Mouse (Mus musculus): ENCODE data around the gene Nfe2l1. TPM values are rescaled to one million over a fixed set of nuclear protein-coding genes. Genes with fewer than 3 reads are reported as not detected.
A peak's percentile ranks its signal among the peaks of the same experiment; 100 is the strongest.

Gene Nfe2l1
- total and polyA plus RNA-seq, 3 experiments: 37.5 to 66.5 (median 47.0) TPM

- H3K4me1 ChIP-seq (ENCODE audit: control insufficient read depth in 1 of 2, insufficient read depth in 2 of 2, low read length in 2 of 2): peaks cover 0 to 4% of the 10 kb centered on the region in 2 experiments; a peak in 3 of 4 replicates
- peak within 1 kb of the TSS; percentile 76 for H3K9ac ChIP-seq (ENCODE audit: control insufficient read depth, low read depth, low read length, poor library complexity, severe bottlenecking)
- H3K27ac ChIP-seq (ENCODE audit: control insufficient read depth, low read depth, low read length): peak within 1 kb of the TSS; percentile 88
- peak; percentile 100 for DNase-seq (ENCODE audit: low read depth, low spot score)
- TF ChIP-seq POLR2AphosphoS2 (IDR thresholded peaks at IDR 0.05; ENCODE audit: low read length) (peak; percentile 91; the same call in 1 of the 2 replicates), ELF1 (IDR thresholded peaks at IDR 0.05; ENCODE audit: low read depth, low read length) (peak; percentile 95), E2F4 (IDR thresholded peaks at IDR 0.05; ENCODE audit: borderline replicate concordance, low read depth, low read length) (0 out of 2 replicates have a peak, but pooled peaks have one; percentile 9), RCOR1 (IDR thresholded peaks at IDR 0.05; ENCODE audit: low read depth, low read length) (no peak), CHD2 (IDR thresholded peaks at IDR 0.05; ENCODE audit: low read length) (peak; percentile 39; the same call in 1 of the 2 replicates), CTCF (IDR thresholded peaks at IDR 0.05 in 2 of 3, conservative IDR thresholded peaks at IDR 0.05 in 1 of 3; ENCODE audit: control insufficient read depth in 1 of 3, insufficient read depth in 1 of 3, low read depth in 2 of 3, low read length in 3 of 3, poor library complexity in 1 of 3, severe bottlenecking in 1 of 3) (peak in 2 of 3 experiments; percentile 70 to 74; a peak in 5 of 6 replicates), TCF12 (IDR thresholded peaks at IDR 0.05; ENCODE audit: low read depth, low read length) (peak; percentile 47), EP300 (IDR thresholded peaks at IDR 0.05; ENCODE audit: low read depth in 1 of 2, low read length in 2 of 2) (peak in 1 of 2 experiments; percentile 36; a peak in 1 of 4 replicates), UBTF (IDR thresholded peaks at IDR 0.05; ENCODE audit: borderline replicate concordance, insufficient read depth, low read depth, low read length) (no peak), POLR2A (IDR thresholded peaks at IDR 0.05; ENCODE audit: control insufficient read depth in 1 of 2, insufficient read depth in 1 of 2, low read depth in 1 of 2, low read length in 2 of 2, poor library complexity in 1 of 2) (peak; percentile 74 to 92), HCFC1 (IDR thresholded peaks at IDR 0.05; ENCODE audit: low read depth, low read length) (peak; percentile 94), ETS1 (IDR thresholded peaks at IDR 0.05; ENCODE audit: low read depth, low read length) (peak; percentile 56; the same call in 1 of the 2 replicates), MXI1 (IDR thresholded peaks at IDR 0.05; ENCODE audit: low read depth, low read length) (peak; percentile 91), NELFE (IDR thresholded peaks at IDR 0.05; ENCODE audit: low read depth, low read length) (peak; percentile 83), KAT2A (conservative IDR thresholded peaks at IDR 0.05; ENCODE audit: low read depth, low read length) (peak; percentile 79; the same call in 1 of the 2 replicates), USF1 (IDR thresholded peaks at IDR 0.05; ENCODE audit: low read depth, low read length) (0 out of 2 replicates have a peak, but pooled peaks have one; percentile 8), JUND (IDR thresholded peaks at IDR 0.05; ENCODE audit: low read depth, low read length) (no peak), MYB (IDR thresholded peaks at IDR 0.05; ENCODE audit: low read depth, low read length) (no peak), MAX (IDR thresholded peaks at IDR 0.05; ENCODE audit: low read length) (peak; percentile 25; the same call in 1 of the 2 replicates), TBP (IDR thresholded peaks at IDR 0.05; ENCODE audit: low read depth, low read length) (peak; percentile 61), GABPA (IDR thresholded peaks at IDR 0.05; ENCODE audit: low read depth, low read length) (no peak), SMC3 (IDR thresholded peaks at IDR 0.05; ENCODE audit: low read depth, low read length) (peak; percentile 18; the same call in 1 of the 2 replicates), ZMIZ1 (IDR thresholded peaks at IDR 0.05; ENCODE audit: low read depth, low read length) (peak; percentile 87; the same call in 1 of the 2 replicates), MYC (IDR thresholded peaks at IDR 0.05; ENCODE audit: low read depth, low read length) (no peak), TAL1 (IDR thresholded peaks at IDR 0.05; ENCODE audit: low read length) (no peak), CHD1 (IDR thresholded peaks at IDR 0.05; ENCODE audit: low read depth, low read length) (0 out of 2 replicates have a peak, but pooled peaks have one; percentile 60), NRF1 (IDR thresholded peaks at IDR 0.05; ENCODE audit: insufficient read depth, low read depth, low read length, poor library complexity, severe bottlenecking) (peak; percentile 34; the same call in 1 of the 2 replicates), MAFK (IDR thresholded peaks at IDR 0.05; ENCODE audit: borderline replicate concordance, low read depth, low read length) (no peak), ZC3H11A (IDR thresholded peaks at IDR 0.05; ENCODE audit: low read depth, low read length) (no peak), POLR2AphosphoS5 (IDR thresholded peaks at IDR 0.05; ENCODE audit: borderline replicate concordance, low read depth, low read length) (no peak), MAZ (IDR thresholded peaks at IDR 0.05; ENCODE audit: low read depth, low read length) (peak; percentile 95), SIN3A (IDR thresholded peaks at IDR 0.05; ENCODE audit: low read length) (peak; percentile 96)
- no peaks in the 10 kb centered on the region for H3K27me3 ChIP-seq (ENCODE audit: control insufficient read depth in 1 of 2, insufficient read depth in 2 of 2, low read length in 2 of 2)
- peaks cover 7% of the 10 kb centered on the region for H3K79me2 ChIP-seq (ENCODE audit: control insufficient read depth, insufficient read depth, low read length, poor library complexity)
- H3K36me3 ChIP-seq (ENCODE audit: control insufficient read depth in 1 of 2, insufficient read depth in 2 of 2, low read length in 2 of 2): peaks cover 3 to 8% of the 10 kb centered on the region in 2 experiments
- H3K9me3 ChIP-seq (replicated peaks; ENCODE audit: insufficient read depth, low read length): no peaks in the 10 kb centered on the region
- peak within 1 kb of the TSS; percentile 63 to 83 for H3K4me3 ChIP-seq (ENCODE audit: control insufficient read depth in 1 of 2, insufficient read depth in 1 of 2, low read depth in 2 of 2, low read length in 2 of 2)
Observed at GRCm38 (mm10) chr11:96776968-96777962, 52.5 kb downstream of the Nfe2l1 start, which contains the start of gene Snx11. Gene Snx11 (minus strand): TSS chr11:96777559.

Measured in MEL (cell line).